Mouse (Mus musculus) T-cell, adult 2 months (primary cell): Measurements from ENCODE around the gene Snap23.

Experiments used
- DNase-seq: peaks from one replicate; pipeline ENCODE4 v3.0.0; 2022; ENCODE audit warnings: low spot score

The Snap23 gene

GRCm38 (mm10) chr2:120589759-120590158, 22.3 kb downstream of the Snap23 start:
- DNase-seq: no peak

GRCm38 (mm10) chr2:120592227-120592626, 24.8 kb downstream of the Snap23 start:
- DNase-seq: no peak

GRCm38 (mm10) chr2:120597734-120598133, 30.3 kb downstream of the Snap23 start:
- no peak for DNase-seq

- no peak for DNase-seq
Measured at GRCm38 (mm10) chr2:120599506-120599905, 32.0 kb downstream of the Snap23 start.

GRCm38 (mm10) chr2:120606021-120606690, 38.7 kb downstream of the Snap23 start:
- DNase-seq: peak; percentile 6

GRCm38 (mm10) chr2:120608830-120609723, 41.6 kb downstream of the Snap23 start, which contains the start of the genes Haus2 and Lrrc57:
Haus2 (plus strand) TSS chr2:120609383.
Lrrc57 (minus strand) TSS chr2:120609520.
- peak; percentile 95 for DNase-seq

GRCm38 (mm10) chr2:120616279-120617163, 49.0 kb downstream of the Snap23 start:
- no peak for DNase-seq

- no peak for DNase-seq
Measured at GRCm38 (mm10) chr2:120619538-120619937, 52.1 kb downstream of the Snap23 start.

GRCm38 (mm10) chr2:120622920-120623319, 55.4 kb downstream of the Snap23 start:
- DNase-seq: no peak

GRCm38 (mm10) chr2:120628076-120628865, 60.8 kb downstream of the Snap23 start:
- no peak for DNase-seq

- peak; percentile 98 for DNase-seq
Measured at GRCm38 (mm10) chr2:120628886-120629735, 61.6 kb downstream of the Snap23 start, which contains the start of gene Stard9. Stard9 (plus strand) TSS chr2:120629121.

GRCm38 (mm10) chr2:120630246-120630645, 62.8 kb downstream of the Snap23 start:
- no peak for DNase-seq

- DNase-seq: no peak
Measured at GRCm38 (mm10) chr2:120630655-120631054, 63.2 kb downstream of the Snap23 start.

- no peak for DNase-seq
Measured at GRCm38 (mm10) chr2:120631521-120631920, 64.0 kb downstream of the Snap23 start.

GRCm38 (mm10) chr2:120631957-120632356, 64.5 kb downstream of the Snap23 start:
- DNase-seq: no peak

GRCm38 (mm10) chr2:120640835-120641234, 73.4 kb downstream of the Snap23 start:
- no peak for DNase-seq

GRCm38 (mm10) chr2:120643836-120644235, 76.4 kb downstream of the Snap23 start:
- no peak for DNase-seq

GRCm38 (mm10) chr2:120646777-120647176, 79.3 kb downstream of the Snap23 start:
- no peak for DNase-seq
